Mouse (Mus musculus): ENCODE results near the gene Prdm9. TPM values are rescaled to one million over a fixed set of nuclear protein-coding genes. Genes with fewer than 3 reads are reported as not detected.
"Not testable (repeated sequence)": the region's sequence is repeated elsewhere in the genome, so short reads cannot be mapped to it uniquely, and the experiment has no call there.

The Prdm9 gene
- polyA plus RNA-seq, 1 experiment from 2014 or later, result 0.96 TPM

DNA sequence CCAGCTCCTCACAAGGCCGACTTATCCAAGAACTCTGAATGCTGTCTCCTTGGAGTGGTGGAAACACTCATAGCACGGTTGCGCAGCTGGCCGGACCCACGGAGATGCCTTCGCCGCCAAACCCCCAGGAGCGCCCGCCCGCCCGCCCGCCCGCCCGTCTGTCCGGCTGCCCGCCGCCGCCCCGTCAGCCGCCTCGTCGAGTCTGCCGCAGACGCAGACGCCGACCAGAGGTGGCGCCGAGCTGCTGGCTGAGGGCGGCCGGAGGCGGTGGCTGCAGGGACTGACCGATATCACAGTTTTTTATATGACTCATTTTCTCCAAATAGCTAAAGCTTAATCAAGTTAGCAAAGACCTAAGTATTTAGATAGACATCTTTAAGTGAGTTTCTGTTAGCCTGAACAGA is 13.1 kb upstream of the Prdm9 start:
- no peak for ATAC-seq (ENCODE audit: low FRiP score, low TSS enrichment)

GRCm38 (mm10) chr17:15575056-15575455 is 10.9 kb upstream of the Prdm9 start:
- Histone ChIP-seq H3K4me3 (replicated peaks; ENCODE audit: low read depth, low read length) (no peak overlapping the region), H3K9ac (replicated peaks; ENCODE audit: low read length) (no peak overlapping the region), H3K9me3 (ENCODE audit: control insufficient read depth, low read length) (no peaks in the 10 kb centered on the region), H3K4me1 (ENCODE audit: control insufficient read depth, insufficient read depth, low read length) (no peaks in the 10 kb centered on the region), H3K27ac (replicated peaks; ENCODE audit: low read depth, low read length) (no peak overlapping the region), H3K4me2 (ENCODE audit: low read length) (no peak overlapping the region), H3K27me3 (ENCODE audit: control insufficient read depth, insufficient read depth, low read length) (no peaks in the 10 kb centered on the region), H3K36me3 (ENCODE audit: control insufficient read depth, insufficient read depth, low read length) (no peaks in the 10 kb centered on the region)
- ATAC-seq (ENCODE audit: low FRiP score, low TSS enrichment) (no peak), DNase-seq (no peak)
- WGBS, result 78% methylated on average over 1 of the region's 1 CpGs

More for the DNA sequence above, 13.1 kb upstream of the Prdm9 start:
- H3K36me3 ChIP-seq (ENCODE audit: control insufficient read depth, insufficient read depth, low read length), result no peaks in the 10 kb centered on the region
- H3K9me3 ChIP-seq (ENCODE audit: control insufficient read depth, low read length), result no peaks in the 10 kb centered on the region
- peak; percentile 70 for DNase-seq
- no peaks in the 10 kb centered on the region for H3K27me3 ChIP-seq (ENCODE audit: control insufficient read depth, insufficient read depth, low read length)
- no peaks in the 10 kb centered on the region for H3K4me1 ChIP-seq (ENCODE audit: control insufficient read depth, insufficient read depth, low read length)
- no peak overlapping the region for H3K27ac ChIP-seq (replicated peaks; ENCODE audit: low read depth, low read length)
- H3K4me2 ChIP-seq (ENCODE audit: low read length), result peak overlapping the region; percentile 56
- H3K4me3 ChIP-seq (replicated peaks; ENCODE audit: low read depth, low read length), result peak overlapping the region; percentile 31
- peak overlapping the region; percentile 29; the same call in 1 of the 2 replicates for H3K9ac ChIP-seq (replicated peaks; ENCODE audit: low read length)
- WGBS, result 2% methylated on average over 32 of the region's 32 CpGs

DNA sequence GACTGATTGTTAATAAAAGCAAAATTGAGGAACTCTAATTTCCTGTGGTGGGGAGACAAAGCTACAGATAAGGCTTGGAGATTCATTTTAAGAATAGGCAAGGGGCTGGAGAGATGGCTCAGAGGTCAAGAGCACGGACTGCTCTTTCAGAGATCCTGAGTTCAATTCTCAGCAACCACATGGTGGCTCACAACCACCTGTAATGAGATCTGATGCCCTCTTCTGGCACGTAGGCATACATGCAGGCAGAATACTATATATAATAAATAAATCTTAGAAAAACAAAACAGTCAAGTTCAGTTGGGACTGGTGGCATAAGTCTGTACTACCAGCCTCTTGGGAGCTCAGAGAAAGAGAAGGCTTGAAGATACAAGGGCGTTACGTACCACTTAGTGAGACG is 2.8 kb upstream of the Prdm9 start:
- no peaks in the 10 kb centered on the region for H3K36me3 ChIP-seq (ENCODE audit: control insufficient read depth, insufficient read depth, low read length)
- 0 out of 2 replicates have a peak, but pooled peaks cover 3% of the 10 kb centered on the region for H3K4me1 ChIP-seq (ENCODE audit: control insufficient read depth, insufficient read depth, low read length)
- H3K4me3 ChIP-seq (replicated peaks; ENCODE audit: low read depth, low read length), result no peak overlapping the region
- H3K4me2 ChIP-seq (ENCODE audit: low read length), result no peak overlapping the region
- WGBS, result 81% methylated on average over 5 of the region's 5 CpGs
- ATAC-seq (ENCODE audit: low FRiP score, low TSS enrichment) (no peak), DNase-seq (no peak)
- H3K27me3 ChIP-seq (ENCODE audit: control insufficient read depth, insufficient read depth, low read length), result no peaks in the 10 kb centered on the region
- no peak overlapping the region for H3K9ac ChIP-seq (replicated peaks; ENCODE audit: low read length)
- H3K27ac ChIP-seq (replicated peaks; ENCODE audit: low read depth, low read length), result no peak overlapping the region
- no peaks in the 10 kb centered on the region for H3K9me3 ChIP-seq (ENCODE audit: control insufficient read depth, low read length)

GRCm38 (mm10) chr17:15564928-15565300 is 760 bp upstream of the Prdm9 start:
- H3K4me1 ChIP-seq (ENCODE audit: control insufficient read depth, insufficient read depth, low read length), result 0 out of 2 replicates have a peak, but pooled peaks cover 3% of the 10 kb centered on the region
- 43% methylated on average over 12 of the region's 12 CpGs for WGBS
- no peaks in the 10 kb centered on the region for H3K27me3 ChIP-seq (ENCODE audit: control insufficient read depth, insufficient read depth, low read length)
- no peaks in the 10 kb centered on the region for H3K9me3 ChIP-seq (ENCODE audit: control insufficient read depth, low read length)
- DNase-seq (peak; percentile 43), ATAC-seq (ENCODE audit: low FRiP score, low TSS enrichment) (no peak)
- no peaks in the 10 kb centered on the region for H3K36me3 ChIP-seq (ENCODE audit: control insufficient read depth, insufficient read depth, low read length)
- peak overlapping the region; percentile 67 for H3K9ac ChIP-seq (replicated peaks; ENCODE audit: low read length)
- H3K27ac ChIP-seq (replicated peaks; ENCODE audit: low read depth, low read length), result peak overlapping the region; percentile 97
- H3K4me2 ChIP-seq (ENCODE audit: low read length), result peak overlapping the region; percentile 66
- peak overlapping the region; percentile 70 for H3K4me3 ChIP-seq (replicated peaks; ENCODE audit: low read depth, low read length)

- 90% methylated on average over 2 of the region's 2 CpGs for WGBS
- no peak for DNase-seq
- Histone ChIP-seq H3K36me3 (ENCODE audit: control insufficient read depth, insufficient read depth, low read length) (no peaks in the 10 kb centered on the region), H3K9ac (replicated peaks; ENCODE audit: low read length) (no peak overlapping the region), H3K27ac (replicated peaks; ENCODE audit: low read depth, low read length) (no peak overlapping the region), H3K4me1 (ENCODE audit: control insufficient read depth, insufficient read depth, low read length) (0 out of 2 replicates have a peak, but pooled peaks cover 3% of the 10 kb centered on the region), H3K4me2 (ENCODE audit: low read length) (no peak overlapping the region), H3K9me3 (ENCODE audit: control insufficient read depth, low read length) (no peaks in the 10 kb centered on the region), H3K4me3 (replicated peaks; ENCODE audit: low read depth, low read length) (no peak overlapping the region), H3K27me3 (ENCODE audit: control insufficient read depth, insufficient read depth, low read length) (no peaks in the 10 kb centered on the region)
- ATAC-seq (ENCODE audit: low FRiP score, low TSS enrichment), result no peak
These were observed 4.2 kb downstream of the Prdm9 start for GRCm38 (mm10) chr17:15559946-15560345.

- H3K4me2 ChIP-seq (ENCODE audit: low read length), result no peak overlapping the region
- WGBS, result 22% methylated on average over 1 of the region's 1 CpGs
- H3K36me3 ChIP-seq (ENCODE audit: control insufficient read depth, insufficient read depth, low read length), result no peaks in the 10 kb centered on the region
- H3K4me1 ChIP-seq (ENCODE audit: control insufficient read depth, insufficient read depth, low read length), result no peaks in the 10 kb centered on the region
- H3K9me3 ChIP-seq (ENCODE audit: control insufficient read depth, low read length), result no peaks in the 10 kb centered on the region
- no peaks in the 10 kb centered on the region for H3K27me3 ChIP-seq (ENCODE audit: control insufficient read depth, insufficient read depth, low read length)
- ATAC-seq (ENCODE audit: low FRiP score, low TSS enrichment) (no peak), DNase-seq (no peak)
- H3K4me3 ChIP-seq (replicated peaks; ENCODE audit: low read depth, low read length), result no peak overlapping the region
- no peak overlapping the region for H3K9ac ChIP-seq (replicated peaks; ENCODE audit: low read length)
- no peak overlapping the region for H3K27ac ChIP-seq (replicated peaks; ENCODE audit: low read depth, low read length)
These were observed 14.4 kb downstream of the Prdm9 start for GRCm38 (mm10) chr17:15549713-15550112.

GRCm38 (mm10) chr17:15546440-15546839 is 17.7 kb downstream of the Prdm9 start:
- DNase-seq, result no peak
- H3K4me3 ChIP-seq (replicated peaks; ENCODE audit: low read depth, low read length), result no peak overlapping the region
- H3K9ac ChIP-seq (replicated peaks; ENCODE audit: low read length), result no peak overlapping the region
- no peak overlapping the region for H3K4me2 ChIP-seq (ENCODE audit: low read length)
- no peak overlapping the region for H3K27ac ChIP-seq (replicated peaks; ENCODE audit: low read depth, low read length)
- H3K9me3 ChIP-seq (ENCODE audit: control insufficient read depth, low read length), result no peaks in the 10 kb centered on the region
- H3K36me3 ChIP-seq (ENCODE audit: control insufficient read depth, insufficient read depth, low read length), result no peaks in the 10 kb centered on the region
- H3K27me3 ChIP-seq (ENCODE audit: control insufficient read depth, insufficient read depth, low read length), result no peaks in the 10 kb centered on the region
- no peak for ATAC-seq (ENCODE audit: low FRiP score, low TSS enrichment)
- no peaks in the 10 kb centered on the region for H3K4me1 ChIP-seq (ENCODE audit: control insufficient read depth, insufficient read depth, low read length)
- 75% methylated on average over 4 of the region's 4 CpGs for WGBS

DNA sequence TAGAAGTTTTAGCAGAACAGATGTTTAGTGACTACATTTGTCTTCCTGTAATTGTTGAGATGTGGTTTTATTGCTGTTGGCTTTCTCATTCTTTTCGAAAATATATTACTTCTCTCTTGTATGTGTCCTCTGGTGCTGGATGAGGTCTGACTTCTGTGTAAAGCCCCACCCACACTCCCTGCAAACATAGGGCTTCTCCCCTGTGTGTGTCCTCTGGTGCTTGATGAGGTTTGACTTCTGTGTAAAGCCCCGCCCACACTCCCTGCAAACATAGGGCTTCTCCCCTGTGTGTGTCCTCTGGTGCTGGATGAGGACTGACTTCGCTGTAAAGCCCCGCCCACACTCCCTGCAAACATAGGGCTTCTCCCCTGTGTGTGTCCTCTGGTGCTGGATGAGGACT is 20.3 kb downstream of the Prdm9 start:
- DNase-seq, result not testable (repeated sequence)

GRCm38 (mm10) chr17:15540309-15540708 is 23.8 kb downstream of the Prdm9 start:
- Histone ChIP-seq H3K9ac (replicated peaks; ENCODE audit: low read length) (no peak overlapping the region), H3K4me3 (replicated peaks; ENCODE audit: low read depth, low read length) (no peak overlapping the region), H3K36me3 (ENCODE audit: control insufficient read depth, insufficient read depth, low read length) (no peaks in the 10 kb centered on the region), H3K27me3 (ENCODE audit: control insufficient read depth, insufficient read depth, low read length) (peaks cover 3% of the 10 kb centered on the region; the same call in 1 of the 2 replicates), H3K4me1 (ENCODE audit: control insufficient read depth, insufficient read depth, low read length) (no peaks in the 10 kb centered on the region), H3K4me2 (ENCODE audit: low read length) (no peak overlapping the region), H3K9me3 (ENCODE audit: control insufficient read depth, low read length) (no peaks in the 10 kb centered on the region), H3K27ac (replicated peaks; ENCODE audit: low read depth, low read length) (no peak overlapping the region)
- no peak for DNase-seq
- ATAC-seq (ENCODE audit: low FRiP score, low TSS enrichment), result no peak
- WGBS, result 80% methylated on average over 4 of the region's 4 CpGs

More for the DNA sequence above, 20.3 kb downstream of the Prdm9 start:
- H3K9me3 ChIP-seq (ENCODE audit: control insufficient read depth, low read length); H3K4me1 ChIP-seq (ENCODE audit: control insufficient read depth, insufficient read depth, low read length); H3K36me3 ChIP-seq (ENCODE audit: control insufficient read depth, insufficient read depth, low read length); H3K9ac ChIP-seq (replicated peaks; ENCODE audit: low read length); H3K27me3 ChIP-seq (ENCODE audit: control insufficient read depth, insufficient read depth, low read length); H3K4me2 ChIP-seq (ENCODE audit: low read length); ATAC-seq (ENCODE audit: low FRiP score, low TSS enrichment); H3K27ac ChIP-seq (replicated peaks; ENCODE audit: low read depth, low read length); H3K4me3 ChIP-seq (replicated peaks; ENCODE audit: low read depth, low read length): not testable (repeated sequence)
- 71% methylated on average over 3 of the region's 4 CpGs for WGBS
